Comparison of ENCODE assay signal across 18 mouse cellular contexts in genomic region chr10:88552738-88553137, GRCm38 (mm10). TPM values are rescaled to one million over a fixed set of nuclear protein-coding genes. Genes with fewer than 3 reads are reported as not detected.
A peak's percentile ranks its signal among the peaks of the same experiment; 100 is the strongest.
DNase-seq lines count a peak whose midpoint lies in the region; ATAC-seq and TF ChIP-seq lines count a peak whose summit lies in the region.
"Had no signal": no experiment of that assay in that cellular context is flagged by ENCODE, and none has a peak within 500 bp of the region (broad histone marks: within the 10 kb centered on the region; RNA-seq: fewer than 3 reads in every experiment).

No protein-coding gene starts in this region.

- no peak overlapping the region for H3K9ac ChIP-seq in liver, adult 2 months (ENCODE audit: low read depth, low read length)
- no peak overlapping the region for H3K9ac ChIP-seq in liver, embryonic 11.5 days (ENCODE audit: low read depth, low read length)
- H3K9ac ChIP-seq: limb, embryonic 13.5 days had no signal

- H3K27me3 ChIP-seq in liver, adult 2 months (ENCODE audit: control insufficient read depth, insufficient read depth, low read length), result no peaks in the 10 kb centered on the region
- H3K27me3 ChIP-seq in liver, embryonic 11.5 days (replicated peaks; ENCODE audit: control insufficient read depth, insufficient read depth, low read length), result no peaks in the 10 kb centered on the region
- H3K27me3 ChIP-seq in Patski, result peaks cover 22% of the 10 kb centered on the region
- no peaks in the 10 kb centered on the region for H3K27me3 ChIP-seq in splenic B cell, adult 2 months (ENCODE audit: control insufficient read depth, insufficient read depth, low read length, poor library complexity, severe bottlenecking)
- no peaks in the 10 kb centered on the region for H3K27me3 ChIP-seq in midbrain, embryonic 10.5 days (ENCODE audit: low read depth, poor library complexity, severe bottlenecking)
- H3K27me3 ChIP-seq: limb, embryonic 13.5 days had no signal

- TF ChIP-seq CTCF in liver, adult 2 months (IDR thresholded peaks at IDR 0.05; ENCODE audit: low read depth, low read length), result no peak
- peak; percentile 55 for TF ChIP-seq CTCF in Patski (IDR thresholded peaks at IDR 0.05)

- no peak overlapping the region for H3K4me2 ChIP-seq in liver, embryonic 11.5 days
- H3K4me2 ChIP-seq: limb, embryonic 13.5 days; midbrain, embryonic 11.5 days had no signal

- H3K36me3 ChIP-seq in liver, adult 2 months (ENCODE audit: control insufficient read depth, insufficient read depth, low read length), result no peaks in the 10 kb centered on the region
- H3K36me3 ChIP-seq in liver, embryonic 11.5 days (ENCODE audit: control insufficient read depth, insufficient read depth, low read length), result no peaks in the 10 kb centered on the region
- H3K36me3 ChIP-seq in splenic B cell, adult 2 months (ENCODE audit: control insufficient read depth, insufficient read depth, low read length, poor library complexity, severe bottlenecking), result no peaks in the 10 kb centered on the region
- no peaks in the 10 kb centered on the region for H3K36me3 ChIP-seq in midbrain, embryonic 10.5 days
- H3K36me3 ChIP-seq: limb, embryonic 13.5 days had no signal

- DNase-seq in CD4-positive, CD25-positive, alpha-beta regulatory T cell, adult 2 months (ENCODE audit: low read depth, low spot score), result peak; percentile 12
- peak; percentile 15 for DNase-seq in liver, adult 2 months (ENCODE audit: extremely low read depth, low read depth, low spot score)
- DNase-seq in liver, embryonic 11.5 days (ENCODE audit: low spot score), result no peak
- DNase-seq in Patski (ENCODE audit: low read depth, low spot score), result no peak
- DNase-seq in splenic B cell, adult 2 months (ENCODE audit: low read depth, low spot score), result peak; percentile 8
- DNase-seq in adrenal gland, adult 2 months, result no peak
- no peak for DNase-seq in midbrain, embryonic 10.5 days (ENCODE audit: low spot score)
- DNase-seq: adrenal gland, postnatal 36 days; B cell, adult 2 months; cerebellum, adult 11 months; heart, postnatal 36 days; kidney, postnatal 36 days; right cerebral cortex, postnatal 14 days; thymus, adult 2 months had no signal

- no peak for TF ChIP-seq POLR2A in liver, adult 2 months (IDR thresholded peaks at IDR 0.05; ENCODE audit: extremely low read depth, insufficient read depth, low read length)

- CTCF ChIA-PET in Patski (lab: Charles Lee), result interaction anchor here (0.8 to 1.7 kb wide), 3 partner anchors 10 to 19 kb away, joined by 3 to 4 read pairs (median 3); no protein-coding TSS in a partner anchor

- in situ Hi-C loops in Patski (cut with MboI; ENCODE audit: low pct_unique_long_range_greater_than_20kb), result loop anchor here (5.0 kb wide), 1 partner anchor 170 kb away; no protein-coding TSS in a partner anchor

- POLR2A ChIA-PET in Patski (lab: Charles Lee), result no interaction called here

- H3K4me3 ChIP-seq in liver, adult 2 months (ENCODE audit: insufficient read depth, low read depth, low read length), result no peak overlapping the region
- no peak overlapping the region for H3K4me3 ChIP-seq in liver, embryonic 11.5 days (ENCODE audit: low read depth, low read length)
- H3K4me3 ChIP-seq in midbrain, embryonic 10.5 days, result no peak overlapping the region
- H3K4me3 ChIP-seq: limb, embryonic 13.5 days had no signal

- 96% methylated on average over 2 of the region's 2 CpGs for WGBS in liver, adult 2 months
- WGBS in liver, embryonic 11.5 days, result 92% methylated on average over 2 of the region's 2 CpGs
- 95% methylated on average over 2 of the region's 2 CpGs for WGBS in midbrain, embryonic 10.5 days

- no peaks in the 10 kb centered on the region for H3K79me2 ChIP-seq in liver, adult 2 months (ENCODE audit: control insufficient read depth, insufficient read depth, low read length)

- ATAC-seq in CD4-positive, CD25-positive, alpha-beta regulatory T cell, adult 4 months, result no peak
- no peak for ATAC-seq in liver, embryonic 11.5 days (replicated peaks; ENCODE audit: low FRiP score)
- ATAC-seq in Patski, result no peak
- ATAC-seq: inflammation-experienced regulatory T-cells, adult 6 months had no signal

- H3K4me1 ChIP-seq in liver, adult 2 months (ENCODE audit: control insufficient read depth, insufficient read depth, low read length), result no peaks in the 10 kb centered on the region
- no peaks in the 10 kb centered on the region for H3K4me1 ChIP-seq in liver, embryonic 11.5 days (replicated peaks; ENCODE audit: control insufficient read depth, insufficient read depth, low read length)
- H3K4me1 ChIP-seq in midbrain, embryonic 10.5 days, result peaks cover under 1% of the 10 kb centered on the region; the same call in 1 of the 2 replicates
- H3K4me1 ChIP-seq: limb, embryonic 13.5 days had no signal

- H3K9me3 ChIP-seq in liver, embryonic 11.5 days (ENCODE audit: control insufficient read depth, low read length), result no peaks in the 10 kb centered on the region
- no peaks in the 10 kb centered on the region for H3K9me3 ChIP-seq in midbrain, embryonic 10.5 days (replicated peaks)
- H3K9me3 ChIP-seq: limb, embryonic 13.5 days had no signal

- no peak overlapping the region for H3K27ac ChIP-seq in liver, adult 2 months (replicated peaks; ENCODE audit: insufficient read depth, low read depth, low read length)
- H3K27ac ChIP-seq in liver, embryonic 11.5 days (ENCODE audit: low read depth, low read length), result no peak overlapping the region
- H3K27ac ChIP-seq in midbrain, embryonic 10.5 days (replicated peaks), result no peak overlapping the region
- H3K27ac ChIP-seq: limb, embryonic 13.5 days had no signal

RNA-seq across cellular contexts. Expression of gene Chpt1, which starts 48.9 kb away (rescaled TPM):
- 1 to 10 TPM; 4.1 to 4.5 TPM for polyA plus RNA-seq in CD4-positive, CD25-positive, alpha-beta regulatory T cell, adult 4 months (2017; shearing (Covaris generic))
- 118 and 137 TPM in 2 replicates for total RNA-seq in liver, adult 2 months (2014; rRNA removed)
- 59.0 and 120 TPM in 2 replicates for polyA plus RNA-seq in liver, adult 2 months (2012; rRNA removed)
- 11.5 and 12.0 TPM in 2 replicates for polyA plus RNA-seq in liver, embryonic 11.5 days (2014; fragmentation: Nextera tagmentation; extraction: Ambion mirVana)
- polyA plus RNA-seq in Patski (2021), result 61.1 TPM
- total RNA-seq in adrenal gland, adult 2 months (2021), result 100 to 1,000 TPM; 321 to 425 TPM
- 254 and 337 TPM in 2 replicates for polyA plus RNA-seq in adrenal gland, adult 2 months (2012; rRNA removed)
- polyA plus RNA-seq in midbrain, embryonic 10.5 days (2016; fragmentation: Nextera tagmentation; extraction: Ambion mirVana), result 9.3 and 10.3 TPM in 2 replicates

RNA-seq across cellular contexts. Expression of gene Mybpc1, which starts 52.2 kb away (rescaled TPM):
- not detected for polyA plus RNA-seq in CD4-positive, CD25-positive, alpha-beta regulatory T cell, adult 4 months (2017; shearing (Covaris generic))
- total RNA-seq in liver, adult 2 months (2014; rRNA removed), result 1.7 TPM in 1 of 2 replicates, not detected in the other
- not detected in 2 replicates for polyA plus RNA-seq in liver, adult 2 months (2012; rRNA removed)
- polyA plus RNA-seq in liver, embryonic 11.5 days (2014; fragmentation: Nextera tagmentation; extraction: Ambion mirVana), result 0.10 and 1.1 TPM in 2 replicates
- polyA plus RNA-seq in Patski (2021), result not detected
- 1 to 10 TPM in 1 of 2 experiments, under 1 TPM in 1; 0.12 to 1.1 TPM for total RNA-seq in adrenal gland, adult 2 months (2021)
- 0.15 and 0.40 TPM in 2 replicates for polyA plus RNA-seq in adrenal gland, adult 2 months (2012; rRNA removed)
- 1.0 and 1.6 TPM in 2 replicates for polyA plus RNA-seq in midbrain, embryonic 10.5 days (2016; fragmentation: Nextera tagmentation; extraction: Ambion mirVana)
- polyA plus RNA-seq: inflammation-experienced regulatory T-cells, adult 6 months had no signal

Comparison
In these comparisons a context has a peak if more than half of its experiments do, and no peak if none do; other contexts are left out.
1. DNase-seq: peak in CD4-positive, CD25-positive, alpha-beta regulatory T cell, adult 2 months (single experiment), liver, adult 2 months (single experiment) and splenic B cell, adult 2 months (single experiment); none in liver, embryonic 11.5 days (single experiment), Patski (single experiment), adrenal gland, adult 2 months (single experiment) and midbrain, embryonic 10.5 days (single experiment).